Mouse (Mus musculus): ENCODE results near the gene Ltbp1. TPM values are rescaled to one million over a fixed set of nuclear protein-coding genes. Genes with fewer than 3 reads are reported as not detected.
A peak's percentile ranks its signal among the peaks of the same experiment; 100 is the strongest.

The Ltbp1 gene
- polyA plus RNA-seq, 1 experiment from 2014 or later = 2.5 TPM

- Histone ChIP-seq H3K27me3 (ENCODE audit: control insufficient read depth, insufficient read depth, low read length) (no peaks in the 10 kb centered on the region), H3K4me2 (ENCODE audit: low read length) (no peak overlapping the region), H3K4me1 (ENCODE audit: control insufficient read depth, insufficient read depth, low read length) (no peaks in the 10 kb centered on the region), H3K4me3 (replicated peaks; ENCODE audit: low read depth, low read length) (no peak overlapping the region), H3K36me3 (ENCODE audit: control insufficient read depth, insufficient read depth, low read length) (no peaks in the 10 kb centered on the region), H3K27ac (replicated peaks; ENCODE audit: low read depth, low read length) (no peak overlapping the region), H3K9ac (replicated peaks; ENCODE audit: low read length) (no peak overlapping the region), H3K9me3 (ENCODE audit: control insufficient read depth, low read length) (no peaks in the 10 kb centered on the region)
- DNase-seq (no peak), ATAC-seq (ENCODE audit: low FRiP score, low TSS enrichment) (no peak)
- WGBS = 77% methylated on average over 10 of the region's 10 CpGs
Observed at GRCm38 (mm10) chr17:75013868-75014267, 8.5 kb downstream of the Ltbp1 start.

- no peak overlapping the region for H3K4me3 ChIP-seq (replicated peaks; ENCODE audit: low read depth, low read length)
- H3K27me3 ChIP-seq (ENCODE audit: control insufficient read depth, insufficient read depth, low read length) = no peaks in the 10 kb centered on the region
- no peaks in the 10 kb centered on the region for H3K36me3 ChIP-seq (ENCODE audit: control insufficient read depth, insufficient read depth, low read length)
- no peaks in the 10 kb centered on the region for H3K9me3 ChIP-seq (ENCODE audit: control insufficient read depth, low read length)
- ATAC-seq (ENCODE audit: low FRiP score, low TSS enrichment) (no peak), DNase-seq (no peak)
- WGBS = 89% methylated on average over 24 of the region's 24 CpGs
- H3K4me1 ChIP-seq (ENCODE audit: control insufficient read depth, insufficient read depth, low read length) = 0 out of 2 replicates have a peak, but pooled peaks cover 3% of the 10 kb centered on the region
- no peak overlapping the region for H3K4me2 ChIP-seq (ENCODE audit: low read length)
- no peak overlapping the region for H3K27ac ChIP-seq (replicated peaks; ENCODE audit: low read depth, low read length)
- no peak overlapping the region for H3K9ac ChIP-seq (replicated peaks; ENCODE audit: low read length)
Observed at GRCm38 (mm10) chr17:75014601-75015356, 9.4 kb downstream of the Ltbp1 start.

GRCm38 (mm10) chr17:75015546-75015945, 10.2 kb downstream of the Ltbp1 start:
- Histone ChIP-seq H3K27ac (replicated peaks; ENCODE audit: low read depth, low read length) (no peak overlapping the region), H3K36me3 (ENCODE audit: control insufficient read depth, insufficient read depth, low read length) (no peaks in the 10 kb centered on the region), H3K4me3 (replicated peaks; ENCODE audit: low read depth, low read length) (no peak overlapping the region), H3K27me3 (ENCODE audit: control insufficient read depth, insufficient read depth, low read length) (no peaks in the 10 kb centered on the region), H3K9ac (replicated peaks; ENCODE audit: low read length) (no peak overlapping the region), H3K9me3 (ENCODE audit: control insufficient read depth, low read length) (no peaks in the 10 kb centered on the region), H3K4me1 (ENCODE audit: control insufficient read depth, insufficient read depth, low read length) (0 out of 2 replicates have a peak, but pooled peaks cover 4% of the 10 kb centered on the region), H3K4me2 (ENCODE audit: low read length) (no peak overlapping the region)
- no peak for DNase-seq
- ATAC-seq (ENCODE audit: low FRiP score, low TSS enrichment) = no peak
- 92% methylated on average over 6 of the region's 6 CpGs for WGBS

- Histone ChIP-seq H3K4me1 (ENCODE audit: control insufficient read depth, insufficient read depth, low read length) (0 out of 2 replicates have a peak, but pooled peaks cover 4% of the 10 kb centered on the region), H3K9ac (replicated peaks; ENCODE audit: low read length) (no peak overlapping the region), H3K9me3 (ENCODE audit: control insufficient read depth, low read length) (no peaks in the 10 kb centered on the region), H3K4me2 (ENCODE audit: low read length) (no peak overlapping the region), H3K36me3 (ENCODE audit: control insufficient read depth, insufficient read depth, low read length) (no peaks in the 10 kb centered on the region), H3K27me3 (ENCODE audit: control insufficient read depth, insufficient read depth, low read length) (no peaks in the 10 kb centered on the region), H3K4me3 (replicated peaks; ENCODE audit: low read depth, low read length) (no peak overlapping the region), H3K27ac (replicated peaks; ENCODE audit: low read depth, low read length) (no peak overlapping the region)
- ATAC-seq (ENCODE audit: low FRiP score, low TSS enrichment) (no peak), DNase-seq (peak; percentile 39)
- 61% methylated on average over 7 of the region's 7 CpGs for WGBS
Observed at GRCm38 (mm10) chr17:75017423-75017822, 12.1 kb downstream of the Ltbp1 start.

- no peak overlapping the region for H3K27ac ChIP-seq (replicated peaks; ENCODE audit: low read depth, low read length)
- 0 out of 2 replicates have a peak, but pooled peaks cover 4% of the 10 kb centered on the region for H3K4me1 ChIP-seq (ENCODE audit: control insufficient read depth, insufficient read depth, low read length)
- DNase-seq (no peak), ATAC-seq (ENCODE audit: low FRiP score, low TSS enrichment) (no peak)
- H3K27me3 ChIP-seq (ENCODE audit: control insufficient read depth, insufficient read depth, low read length) = no peaks in the 10 kb centered on the region
- 96% methylated on average over 5 of the region's 5 CpGs for WGBS
- no peak overlapping the region for H3K4me3 ChIP-seq (replicated peaks; ENCODE audit: low read depth, low read length)
- no peaks in the 10 kb centered on the region for H3K9me3 ChIP-seq (ENCODE audit: control insufficient read depth, low read length)
- no peak overlapping the region for H3K9ac ChIP-seq (replicated peaks; ENCODE audit: low read length)
- H3K4me2 ChIP-seq (ENCODE audit: low read length) = no peak overlapping the region
- H3K36me3 ChIP-seq (ENCODE audit: control insufficient read depth, insufficient read depth, low read length) = no peaks in the 10 kb centered on the region
Observed at GRCm38 (mm10) chr17:75018142-75018541, 12.8 kb downstream of the Ltbp1 start.

- Histone ChIP-seq H3K4me1 (ENCODE audit: control insufficient read depth, insufficient read depth, low read length) (0 out of 2 replicates have a peak, but pooled peaks cover 4% of the 10 kb centered on the region), H3K4me2 (ENCODE audit: low read length) (peak overlapping the region; percentile 28), H3K9ac (replicated peaks; ENCODE audit: low read length) (no peak overlapping the region), H3K9me3 (ENCODE audit: control insufficient read depth, low read length) (no peaks in the 10 kb centered on the region), H3K36me3 (ENCODE audit: control insufficient read depth, insufficient read depth, low read length) (no peaks in the 10 kb centered on the region), H3K27me3 (ENCODE audit: control insufficient read depth, insufficient read depth, low read length) (no peaks in the 10 kb centered on the region), H3K27ac (replicated peaks; ENCODE audit: low read depth, low read length) (no peak overlapping the region), H3K4me3 (replicated peaks; ENCODE audit: low read depth, low read length) (no peak overlapping the region)
- peak; percentile 67 for DNase-seq
- ATAC-seq (ENCODE audit: low FRiP score, low TSS enrichment) = peak; percentile 66; the same call in 1 of the 2 replicates
- 3% methylated on average over 7 of the region's 7 CpGs for WGBS
Observed at GRCm38 (mm10) chr17:75020026-75020425, 14.7 kb downstream of the Ltbp1 start.

GRCm38 (mm10) chr17:75020619-75021018, 15.3 kb downstream of the Ltbp1 start:
- no peak overlapping the region for H3K4me3 ChIP-seq (replicated peaks; ENCODE audit: low read depth, low read length)
- no peak overlapping the region for H3K4me2 ChIP-seq (ENCODE audit: low read length)
- H3K4me1 ChIP-seq (ENCODE audit: control insufficient read depth, insufficient read depth, low read length) = 0 out of 2 replicates have a peak, but pooled peaks cover 4% of the 10 kb centered on the region
- DNase-seq (no peak), ATAC-seq (ENCODE audit: low FRiP score, low TSS enrichment) (no peak)
- no peaks in the 10 kb centered on the region for H3K27me3 ChIP-seq (ENCODE audit: control insufficient read depth, insufficient read depth, low read length)
- no peaks in the 10 kb centered on the region for H3K36me3 ChIP-seq (ENCODE audit: control insufficient read depth, insufficient read depth, low read length)
- WGBS = 78% methylated on average over 3 of the region's 3 CpGs
- no peaks in the 10 kb centered on the region for H3K9me3 ChIP-seq (ENCODE audit: control insufficient read depth, low read length)
- H3K27ac ChIP-seq (replicated peaks; ENCODE audit: low read depth, low read length) = no peak overlapping the region
- H3K9ac ChIP-seq (replicated peaks; ENCODE audit: low read length) = no peak overlapping the region

- Histone ChIP-seq H3K4me2 (ENCODE audit: low read length) (no peak overlapping the region), H3K27me3 (ENCODE audit: control insufficient read depth, insufficient read depth, low read length) (no peaks in the 10 kb centered on the region), H3K36me3 (ENCODE audit: control insufficient read depth, insufficient read depth, low read length) (no peaks in the 10 kb centered on the region), H3K4me1 (ENCODE audit: control insufficient read depth, insufficient read depth, low read length) (no peaks in the 10 kb centered on the region), H3K9me3 (ENCODE audit: control insufficient read depth, low read length) (no peaks in the 10 kb centered on the region), H3K27ac (replicated peaks; ENCODE audit: low read depth, low read length) (no peak overlapping the region), H3K9ac (replicated peaks; ENCODE audit: low read length) (no peak overlapping the region), H3K4me3 (replicated peaks; ENCODE audit: low read depth, low read length) (no peak overlapping the region)
- ATAC-seq (ENCODE audit: low FRiP score, low TSS enrichment) (no peak), DNase-seq (no peak)
- WGBS = 75% methylated on average over 12 of the region's 12 CpGs
Observed at GRCm38 (mm10) chr17:75027358-75028131, 22.2 kb downstream of the Ltbp1 start.

Measured in midbrain, embryonic 14.5 days (tissue).